Mouse (Mus musculus): ENCODE measurements around the gene Trim45.

- TF ChIP-seq CTCF (IDR thresholded peaks at IDR 0.05; ENCODE audit: extremely low read depth, insufficient read depth, insufficient read length, insufficient replicate concordance) (no peak), POLR2A (IDR thresholded peaks at IDR 0.05; ENCODE audit: low read depth, low read length) (no peak)
These were observed 42.0 kb downstream of the Trim45 start for GRCm38 (mm10) chr3:100963849-100964542.
